Mouse (Mus musculus): ENCODE data around the gene Lrrc61.

GRCm38 (mm10) chr6:48602080-48602741 is 47.6 kb downstream of the Lrrc61 start:
- TF ChIP-seq GATA1 (IDR thresholded peaks at IDR 0.05; ENCODE audit: borderline replicate concordance, low read length) = no peak
- no peak for TF ChIP-seq FLI1 (IDR thresholded peaks at IDR 0.05; ENCODE audit: low read length)
